Mouse (Mus musculus) c-Kit-positive CD71-negative TER-119-negative erythroid progenitor cells, embryonic 14.5 days (primary cell): ENCODE data around the gene Fzd2.
A peak's percentile ranks its signal among the peaks of the same experiment; 100 is the strongest.
"Not testable (repeated sequence)": the region's sequence is repeated elsewhere in the genome, so short reads cannot be mapped to it uniquely, and the experiment has no call there.

Experiments
- DNase-seq: peaks from one replicate; pipeline ENCODE4 v3.0.0-alpha.2; 2013; ENCODE audit warnings: low read depth

Gene Fzd2

DNA sequence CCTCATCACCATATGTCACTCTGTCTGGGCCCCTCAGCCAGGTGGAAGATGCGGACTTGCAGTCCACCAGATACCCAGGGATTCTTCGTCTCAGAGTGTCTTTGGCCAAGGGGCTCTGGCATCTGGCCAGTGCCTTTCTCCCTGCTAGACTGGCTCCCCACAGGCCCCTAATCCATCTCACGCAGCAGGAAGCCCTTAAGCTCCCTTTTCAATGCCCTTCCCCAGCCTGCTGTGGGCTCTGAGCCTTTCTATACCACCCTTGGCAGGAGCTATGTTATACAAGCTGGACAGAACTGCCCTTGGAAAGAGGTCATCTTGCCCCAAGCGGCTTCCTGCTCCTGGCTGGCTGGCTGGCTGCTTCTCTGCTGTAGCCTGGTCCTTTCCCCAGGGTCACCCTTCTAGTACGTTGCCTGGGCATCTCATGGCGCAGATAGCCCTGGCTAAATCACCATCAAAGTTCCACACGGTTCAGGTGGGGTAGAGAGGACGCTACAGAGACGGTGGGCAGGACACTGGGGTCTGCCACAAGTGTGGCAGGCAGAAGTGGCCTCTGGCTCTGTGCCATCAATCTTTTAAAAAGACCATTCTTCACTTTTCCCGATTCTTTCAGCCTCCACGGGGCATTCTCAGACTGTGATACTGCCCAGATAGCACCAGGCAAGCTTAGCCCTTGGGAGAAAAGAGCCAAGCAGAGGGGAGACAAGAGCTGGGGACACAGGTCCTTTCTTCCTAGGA, 22.7 kb upstream of the Fzd2 start:
- DNase-seq = no peak

- DNase-seq = no peak
Observed at GRCm38 (mm10) chr11:102582016-102582610, 22.1 kb upstream of the Fzd2 start.

DNA sequence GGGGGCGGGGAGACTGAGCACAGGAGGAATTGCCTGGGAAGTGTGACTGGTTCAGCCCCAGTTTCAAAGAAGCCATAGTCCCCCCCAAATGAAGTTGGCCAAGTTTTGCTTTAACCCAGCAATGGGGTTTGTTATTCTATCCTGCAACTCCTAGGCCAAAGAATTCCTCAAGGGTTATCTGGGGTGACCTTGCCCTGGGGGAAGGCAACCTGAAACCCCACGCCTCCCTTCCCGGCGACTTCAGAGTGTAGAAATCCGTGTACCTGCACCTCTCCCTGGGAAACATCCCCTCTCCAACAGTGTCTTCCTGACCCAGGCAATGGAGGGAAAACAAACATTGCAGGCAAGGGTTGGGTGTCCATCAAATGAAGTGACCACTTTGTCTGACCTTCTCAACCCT, 21.5 kb upstream of the Fzd2 start:
- no peak for DNase-seq

GRCm38 (mm10) chr11:102586445-102587130, 17.6 kb upstream of the Fzd2 start:
- no peak for DNase-seq

DNA sequence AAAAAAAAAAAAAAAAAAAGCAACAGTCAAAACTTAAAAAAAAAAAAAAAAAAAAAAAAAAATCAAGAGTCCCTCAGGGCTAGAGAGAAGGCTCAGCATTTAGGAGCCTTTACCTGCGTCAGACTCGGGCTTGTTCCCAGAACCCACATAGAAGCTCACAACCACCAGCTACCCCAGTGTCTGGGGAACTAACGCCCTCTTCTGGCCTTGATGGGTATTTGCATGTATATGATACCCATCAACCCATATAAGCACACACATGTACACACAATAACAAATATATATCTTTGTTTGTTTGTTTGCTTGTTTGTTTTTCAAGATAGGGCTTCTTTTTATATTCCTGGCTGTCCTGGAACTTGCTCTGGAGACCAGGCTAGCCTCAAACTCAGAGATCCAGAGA, 16.6 kb upstream of the Fzd2 start:
- DNase-seq = no peak

DNA sequence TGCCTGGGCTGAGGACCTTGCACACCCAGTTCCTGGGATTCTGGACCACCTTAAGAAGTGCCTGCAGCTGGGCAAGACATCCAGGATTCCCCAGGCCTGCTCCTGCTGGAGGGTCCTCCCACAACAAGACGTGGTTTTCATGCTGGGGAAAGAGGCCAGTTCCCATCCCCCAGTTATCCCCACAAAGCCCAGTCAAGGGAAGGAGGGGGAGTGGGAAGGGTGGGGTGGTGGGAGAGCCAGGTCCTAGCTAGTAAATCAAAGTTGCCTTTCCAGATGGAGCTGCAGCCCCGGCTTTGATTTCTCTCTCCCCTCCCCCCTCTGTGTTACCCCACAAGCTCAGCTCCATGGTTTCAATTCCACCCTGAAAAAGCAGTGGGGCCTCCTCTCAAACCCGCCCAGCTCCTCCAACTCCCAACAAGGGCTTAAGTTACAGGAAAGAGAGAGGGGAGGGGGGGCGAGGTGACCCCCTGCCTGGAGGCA, 8.8 kb upstream of the Fzd2 start:
- DNase-seq = no peak

DNA sequence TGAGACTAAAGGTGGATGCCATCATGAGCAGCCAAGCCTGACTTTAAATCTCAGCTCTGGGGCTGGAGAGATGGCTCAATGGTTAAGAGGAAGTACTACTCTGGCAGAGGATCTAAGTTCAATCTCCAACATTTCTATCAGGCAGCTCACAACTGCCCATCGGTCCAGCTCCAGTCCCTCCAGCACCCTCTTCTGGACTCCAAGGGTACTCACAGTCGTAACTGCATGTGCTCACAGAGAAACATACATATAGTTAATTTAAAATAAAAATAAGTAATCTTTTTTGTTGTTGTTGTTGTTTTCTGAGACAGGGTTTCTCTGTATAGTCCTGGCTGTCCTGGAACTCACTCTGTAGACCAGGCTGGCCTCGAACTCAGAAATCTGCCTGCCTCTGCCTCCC, 4.3 kb upstream of the Fzd2 start:
- DNase-seq = peak; percentile 24

DNA sequence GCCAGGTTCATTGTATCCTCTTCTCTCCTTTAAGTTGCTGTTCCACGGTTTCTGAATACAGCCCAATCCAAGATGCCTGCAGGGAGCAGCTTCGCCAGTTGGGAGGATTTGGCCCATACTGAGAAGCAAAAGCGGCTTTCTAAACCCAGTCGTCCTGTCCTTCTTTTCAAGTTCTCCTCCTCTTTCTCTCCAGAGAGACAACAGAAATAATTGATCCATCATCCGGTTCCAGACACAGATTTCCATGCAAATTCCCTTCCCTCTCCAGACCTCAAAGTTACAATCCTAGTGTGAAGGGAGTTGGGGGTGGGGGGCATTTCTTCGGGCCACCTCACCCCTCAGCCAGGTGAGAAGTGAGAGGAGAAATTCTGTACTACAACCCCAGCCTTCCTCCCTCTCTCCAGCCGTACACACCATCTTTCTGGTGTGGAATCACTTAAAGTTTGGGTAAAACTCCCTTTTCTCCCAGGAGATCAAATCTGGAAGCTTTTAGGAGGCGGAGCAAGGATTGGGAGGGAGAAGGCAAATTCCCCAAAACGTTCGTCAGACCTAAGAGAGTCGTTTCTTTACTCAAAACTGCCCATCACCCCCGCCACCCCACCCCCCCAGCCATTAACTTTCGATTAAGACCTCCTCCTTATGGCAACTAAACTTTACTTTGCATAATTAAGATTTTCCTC, 1.2 kb upstream of the Fzd2 start:
- DNase-seq = no peak

GRCm38 (mm10) chr11:102603496-102603850, 723 bp upstream of the Fzd2 start:
- DNase-seq = no peak

- no peak for DNase-seq
Observed at GRCm38 (mm10) chr11:102604777-102605552, 769 bp downstream of the Fzd2 start.

GRCm38 (mm10) chr11:102605553-102606416, 1.6 kb downstream of the Fzd2 start:
- no peak for DNase-seq

DNA sequence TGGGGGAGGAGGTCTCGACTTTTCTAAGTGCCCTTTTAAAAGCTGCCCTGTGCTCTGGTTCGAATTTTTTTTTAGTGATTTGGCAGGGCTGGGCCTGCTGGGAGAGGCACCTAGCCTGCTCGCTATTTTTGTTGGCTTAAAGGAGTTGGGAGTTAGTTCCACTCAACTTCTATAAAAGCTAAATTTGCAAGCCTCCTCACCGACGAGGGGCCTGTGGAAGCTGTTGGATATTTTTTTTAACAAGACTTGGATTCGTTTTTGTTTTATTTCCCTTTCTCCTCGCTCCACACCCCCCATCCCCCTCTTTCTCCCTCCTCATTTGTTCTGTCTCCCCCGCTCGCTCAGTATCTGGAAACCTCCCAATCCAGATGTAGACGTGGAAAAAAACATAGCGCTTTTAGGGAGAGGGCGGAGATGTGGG, 2.6 kb downstream of the Fzd2 start:
- DNase-seq = no peak

- not testable (repeated sequence) for DNase-seq
Observed at GRCm38 (mm10) chr11:102607201-102607600, 3.0 kb downstream of the Fzd2 start.

DNA sequence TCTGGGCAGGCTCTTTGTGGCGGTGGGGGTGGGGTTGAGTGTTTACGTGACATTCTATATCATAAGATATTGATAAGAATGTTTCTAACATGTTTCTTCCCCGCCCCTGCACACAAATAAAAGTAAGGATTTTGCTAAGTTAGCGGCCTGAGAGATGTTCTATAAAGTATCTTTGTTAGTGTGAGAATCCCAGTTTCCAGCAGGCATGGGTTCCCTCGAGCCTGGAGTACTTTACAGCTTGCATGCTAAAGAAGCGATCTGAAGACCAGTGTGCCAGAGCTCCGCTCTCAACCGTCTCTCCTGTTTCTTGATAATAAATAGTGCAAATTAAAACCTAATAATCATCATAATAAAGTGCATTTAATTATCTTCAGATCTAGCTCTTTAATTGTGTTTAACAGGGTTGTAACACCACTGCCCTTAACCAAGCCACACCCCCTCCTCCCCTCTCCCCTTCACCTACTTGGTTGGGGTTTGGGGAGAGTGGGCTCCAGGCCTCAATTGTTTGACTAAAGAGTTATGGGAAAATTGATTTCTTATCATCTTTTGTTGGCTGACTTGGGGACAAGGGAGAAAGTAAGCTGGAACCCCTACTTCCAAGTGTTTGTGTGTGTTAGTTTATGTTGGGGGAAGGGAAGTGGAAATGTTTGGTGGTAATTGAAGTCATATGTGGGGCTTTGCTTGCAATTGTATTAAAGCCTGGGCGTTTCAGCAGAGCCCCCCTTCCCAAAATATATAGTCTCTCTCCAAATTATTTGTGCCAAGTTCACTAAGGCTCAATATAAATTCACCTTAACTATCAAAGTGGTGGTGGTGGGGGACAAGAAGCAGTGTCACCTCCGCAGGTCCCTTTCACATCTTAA, 3.7 kb downstream of the Fzd2 start:
- no peak for DNase-seq

GRCm38 (mm10) chr11:102608691-102609090, 4.5 kb downstream of the Fzd2 start:
- no peak for DNase-seq

DNA sequence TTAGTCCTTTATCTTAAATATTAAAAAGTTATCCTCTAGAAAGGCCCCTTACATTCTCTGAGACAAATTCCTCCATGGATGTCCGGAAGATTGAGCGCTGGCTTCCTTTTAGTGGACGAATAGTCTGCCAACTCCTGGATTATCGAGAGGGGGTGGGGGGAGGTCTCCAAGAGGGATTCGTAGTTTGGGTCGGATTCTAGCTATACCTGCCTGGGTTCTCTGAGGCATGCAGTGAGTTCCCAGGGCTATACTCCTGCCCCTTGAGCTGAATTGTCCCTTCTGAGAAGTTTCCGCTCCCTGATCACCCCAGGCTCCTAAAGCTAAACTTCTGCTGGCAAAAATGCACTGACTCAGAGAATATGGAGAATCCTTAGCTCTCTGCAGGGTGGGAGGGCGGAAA, 5.3 kb downstream of the Fzd2 start:
- no peak for DNase-seq

- no peak for DNase-seq
Observed at GRCm38 (mm10) chr11:102610260-102610659, 6.1 kb downstream of the Fzd2 start.

DNA sequence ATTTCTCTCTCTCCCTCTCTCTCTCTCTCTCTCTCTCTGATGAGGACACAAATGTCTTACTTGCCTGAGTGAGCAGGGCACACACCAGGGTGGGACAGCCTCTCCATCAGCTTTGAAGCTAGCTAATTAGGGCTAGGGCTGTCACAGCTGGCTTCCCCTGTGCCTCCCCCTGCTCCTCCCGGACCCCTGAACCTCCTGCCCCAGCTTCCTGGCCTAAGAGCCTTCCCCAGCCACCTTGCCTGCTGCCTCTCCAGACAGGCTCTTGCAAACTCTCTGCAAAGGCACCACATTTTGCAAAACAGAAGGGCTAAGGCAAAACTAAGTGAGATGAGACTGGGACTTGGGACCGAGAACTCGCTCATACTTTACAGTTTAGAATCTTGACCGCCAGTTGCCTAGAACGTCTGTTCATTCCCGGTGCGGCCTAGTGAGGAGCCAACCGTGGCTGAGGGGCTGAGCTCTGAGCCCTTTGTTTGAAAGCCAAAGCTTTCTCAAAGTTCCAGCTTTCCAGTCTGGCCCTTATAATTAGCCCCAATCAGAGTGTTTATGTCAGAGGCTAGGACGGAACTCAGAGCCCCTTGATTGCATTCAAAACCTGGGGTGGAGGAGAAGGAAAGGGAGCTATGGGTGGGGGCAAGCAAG, 6.6 kb downstream of the Fzd2 start:
- no peak for DNase-seq

GRCm38 (mm10) chr11:102611317-102611705, 7.1 kb downstream of the Fzd2 start:
- no peak for DNase-seq
